Mouse (Mus musculus): ENCODE results near the gene Zfp91. TPM values are rescaled to one million over a fixed set of nuclear protein-coding genes. Genes with fewer than 3 reads are reported as not detected.

The Zfp91 gene
- total RNA-seq, 4 experiments from 2014 or later, result 87.1 to 94.7 (median 90.9) TPM

Other genes with a start within 250 kb of the Zfp91 start
- gene Gm4952, start 196.2 kb downstream of the Zfp91 start, total RNA-seq (2022), result not detected
- gene Glyat, start 162.8 kb downstream of the Zfp91 start, total RNA-seq (2022), result under 1 TPM in 3 of 4 experiments, not detected in 1; 0.11 to 0.32 (median 0.16) TPM
- gene Olfr1442, start 125.7 kb downstream of the Zfp91 start, total RNA-seq (2022), result not detected
- gene Olfr1443, start 118.0 kb downstream of the Zfp91 start, total RNA-seq (2022), result not detected
- gene Keg1, start 100.3 kb downstream of the Zfp91 start, total RNA-seq (2022), result not detected
- 1 to 10 TPM; 4.0 to 4.9 (median 4.6) TPM for gene Cntf, start 30.5 kb downstream of the Zfp91 start, total RNA-seq (2022)
- gene Lpxn, start 67 bp upstream of the Zfp91 start, total RNA-seq (2022), result 1 to 10 TPM; 1.4 to 6.1 (median 2.7) TPM
- gene Gm5244, start 50.6 kb upstream of the Zfp91 start, total RNA-seq (2022), result not detected
- gene Olfr1444, start 61.2 kb upstream of the Zfp91 start, total RNA-seq (2022), result not detected
- not detected for gene Olfr1445, start 87.7 kb upstream of the Zfp91 start, total RNA-seq (2022)
- gene Olfr1446, start 97.4 kb upstream of the Zfp91 start, total RNA-seq (2022), result not detected
- gene Olfr1447, start 107.6 kb upstream of the Zfp91 start, total RNA-seq (2022), result not detected
- not detected for gene Olfr1448, start 128.3 kb upstream of the Zfp91 start, total RNA-seq (2022)
- gene Olfr1449, start 134.7 kb upstream of the Zfp91 start, total RNA-seq (2022), result not detected
- gene Olfr1450, start 154.1 kb upstream of the Zfp91 start, total RNA-seq (2022), result not detected
- not detected for gene Olfr1451, start 198.9 kb upstream of the Zfp91 start, total RNA-seq (2022)
- not detected for gene Olfr1453, start 232.2 kb upstream of the Zfp91 start, total RNA-seq (2022)

Data from layer of hippocampus, adult 8-10 months (tissue).